In the genomic region with DNA sequence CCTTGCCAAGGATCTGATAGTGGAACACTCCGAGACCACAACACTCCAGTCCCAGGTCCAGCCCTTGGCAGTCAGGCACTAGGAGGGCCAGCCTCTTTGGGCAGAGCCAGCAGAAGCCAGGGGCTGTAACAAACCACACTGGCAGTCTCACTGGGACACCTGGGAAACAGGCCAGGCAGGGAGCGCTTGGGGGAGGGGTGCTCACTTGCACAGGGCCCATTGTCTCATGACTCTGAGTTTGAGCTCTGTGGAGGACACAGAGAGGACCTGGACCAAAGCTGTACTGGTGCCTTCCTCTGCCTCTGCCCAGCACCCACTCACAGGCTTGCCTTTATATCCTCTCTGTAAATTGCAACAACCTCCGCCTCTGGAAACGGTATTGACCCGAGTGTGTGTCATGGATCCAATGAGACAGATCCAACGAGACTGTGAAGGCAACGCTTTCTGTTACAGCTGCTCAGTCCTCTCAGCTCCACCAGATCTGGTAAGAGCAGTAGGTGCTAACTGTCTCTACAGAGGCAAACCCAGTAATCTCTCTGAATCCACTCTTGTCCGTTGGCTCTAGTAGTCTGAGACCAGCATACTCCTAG, we compare ENCODE assay signal across 8 mouse cellular contexts. TPM values are rescaled to one million over a fixed set of nuclear protein-coding genes. Genes with fewer than 3 reads are reported as not detected.
A peak's percentile ranks its signal among the peaks of the same experiment; 100 is the strongest.
DNase-seq lines count a peak whose midpoint lies in the region; ATAC-seq lines count a peak whose summit lies in the region.

A gene (plus strand): TSS at position 229 of the 590 bp plus-strand sequence.

- 0 out of 2 replicates have a peak, but pooled peaks cover 9% of the 10 kb centered on the region for H3K4me1 ChIP-seq in hindbrain, embryonic 11.5 days (replicated peaks; ENCODE audit: control insufficient read depth, insufficient read depth, low read length)
- H3K4me1 ChIP-seq in lung, embryonic 16.5 days (replicated peaks; ENCODE audit: control insufficient read depth, insufficient read depth, low read length): peaks cover 27% of the 10 kb centered on the region

- no peaks in the 10 kb centered on the region for H3K27me3 ChIP-seq in hindbrain, embryonic 11.5 days (ENCODE audit: control insufficient read depth, insufficient read depth, low read length)
- no peaks in the 10 kb centered on the region for H3K27me3 ChIP-seq in lung, embryonic 16.5 days (ENCODE audit: control insufficient read depth, insufficient read depth, low read depth, low read length)

- H3K36me3 ChIP-seq in hindbrain, embryonic 11.5 days (ENCODE audit: control insufficient read depth, insufficient read depth, low read length): no peaks in the 10 kb centered on the region
- H3K36me3 ChIP-seq in lung, embryonic 16.5 days (ENCODE audit: control insufficient read depth, insufficient read depth, low read length): no peaks in the 10 kb centered on the region

- peak; percentile 72 for DNase-seq in adipocyte (ENCODE audit: low spot score)
- DNase-seq in cerebellum, postnatal 14 days: peak; percentile 54 to 66
- peak; percentile 44 to 58 for DNase-seq in frontal cortex, postnatal 25 days (ENCODE audit: low spot score in 2 of 2)
- peak; percentile 46 for DNase-seq in hindbrain, embryonic 11.5 days (ENCODE audit: low spot score)
- DNase-seq in layer of hippocampus, postnatal 14 days (ENCODE audit: low spot score in 2 of 2): peak; percentile 70 to 88
- peak; percentile 43 for DNase-seq in ovary, postnatal 10 days (ENCODE audit: low spot score)
- DNase-seq in c-Kit-positive CD71-positive TER-119-positive erythroid progenitor cells, embryonic 14.5 days (ENCODE audit: low spot score): no peak

- H3K4me2 ChIP-seq in hindbrain, embryonic 11.5 days (replicated peaks; ENCODE audit: low read depth, low read length): peak within 1 kb of the TSS; percentile 72
- H3K4me2 ChIP-seq in lung, embryonic 16.5 days (ENCODE audit: low read depth, low read length): peak within 1 kb of the TSS; percentile 93

- peak within 1 kb of the TSS; percentile 91 for H3K9ac ChIP-seq in hindbrain, embryonic 11.5 days (ENCODE audit: low read depth, low read length)
- peak within 1 kb of the TSS; percentile 90 for H3K9ac ChIP-seq in lung, embryonic 16.5 days (ENCODE audit: low read length)

- peak; percentile 29; the same call in 1 of the 2 replicates for ATAC-seq in hindbrain, embryonic 11.5 days (ENCODE audit: low FRiP score)
- peak; percentile 23 for ATAC-seq in lung, embryonic 16.5 days (ENCODE audit: low read depth)

- peak within 1 kb of the TSS; percentile 82 for H3K27ac ChIP-seq in hindbrain, embryonic 11.5 days (ENCODE audit: low read depth, low read length)
- peak within 1 kb of the TSS; percentile 96 for H3K27ac ChIP-seq in lung, embryonic 16.5 days (ENCODE audit: low read length)

- H3K4me3 ChIP-seq in hindbrain, embryonic 11.5 days (ENCODE audit: low read depth, low read length): peak within 1 kb of the TSS; percentile 68
- peak within 1 kb of the TSS; percentile 86 for H3K4me3 ChIP-seq in lung, embryonic 16.5 days (ENCODE audit: low read length)

- WGBS in hindbrain, embryonic 11.5 days: 26% methylated on average over 8 of the region's 8 CpGs
- WGBS in lung, embryonic 16.5 days: 26% methylated on average over 8 of the region's 8 CpGs

- no peaks in the 10 kb centered on the region for H3K9me3 ChIP-seq in hindbrain, embryonic 11.5 days (ENCODE audit: control insufficient read depth, low read length)
- no peaks in the 10 kb centered on the region for H3K9me3 ChIP-seq in lung, embryonic 16.5 days (ENCODE audit: control insufficient read depth, low read length)

RNA-seq across cellular contexts. Expression of the gene that starts here (rescaled TPM):
- 65.8 and 131 TPM in 2 replicates for polyA plus RNA-seq in hindbrain, embryonic 11.5 days (2014; fragmentation: Nextera tagmentation; extraction: Ambion mirVana)
- 100 to 1,000 TPM; 170 to 200 TPM for total RNA-seq in layer of hippocampus, postnatal 14 days (2021)
- polyA plus RNA-seq in lung, embryonic 16.5 days (2015; fragmentation: Nextera tagmentation; extraction: Ambion mirVana): 244 and 251 TPM in 2 replicates
